Mouse (Mus musculus) embryonic facial prominence, embryonic 13.5 days (tissue): Measurements from ENCODE around the gene St8sia4. TPM values are rescaled to one million over a fixed set of nuclear protein-coding genes. Genes with fewer than 3 reads are reported as not detected.
"Not testable (repeated sequence)": the region's sequence is repeated elsewhere in the genome, so short reads cannot be mapped to it uniquely, and the experiment has no call there.

ENCODE experiments used
- ATAC-seq: fragments of 200-750 bp; cut with Nextera tagmentation; 2 replicates; pipeline ENCODE4 v1.8.0; 2017; ENCODE audit warnings: low read depth; ENCODE audit not compliant: insufficient number of reproducible peaks, insufficient read depth, low FRiP score, low TSS enrichment
- H3K27ac ChIP-seq: fragments of 300-500 bp; sonication (generic); 2 replicates; pipeline ENCODE4 v1.5.1; 2015; ENCODE audit warnings: moderate library complexity, mild to moderate bottlenecking, inconsistent platforms
- H3K27me3 ChIP-seq: fragments of 300-500 bp; sonication (generic); 2 replicates; pipeline ENCODE4 v1.6.1; 2015; ENCODE audit warnings: mild to moderate bottlenecking, inconsistent platforms
- H3K36me3 ChIP-seq: fragments of 300-500 bp; sonication (generic); 2 replicates; pipeline ENCODE4 v1.6.1; 2015; ENCODE audit warnings: mild to moderate bottlenecking, inconsistent platforms
- H3K4me1 ChIP-seq: fragments of 300-500 bp; sonication (generic); 2 replicates; pipeline ENCODE4 v1.6.1; 2015; ENCODE audit warnings: inconsistent platforms
- H3K4me2 ChIP-seq: fragments of 300-500 bp; sonication (generic); 2 replicates; pipeline ENCODE4 v1.6.1; 2015; ENCODE audit warnings: moderate library complexity, mild to moderate bottlenecking, inconsistent platforms
- H3K4me3 ChIP-seq: fragments of 300-500 bp; sonication (generic); 2 replicates; pipeline ENCODE4 v1.5.1; 2015; ENCODE audit warnings: mild to moderate bottlenecking, inconsistent platforms
- H3K9ac ChIP-seq: fragments of 300-500 bp; sonication (generic); 2 replicates; pipeline ENCODE4 v1.6.1; 2015; ENCODE audit warnings: mild to moderate bottlenecking, inconsistent platforms
- H3K9me3 ChIP-seq: fragments of 300-500 bp; sonication (generic); 2 replicates; pipeline ENCODE4 v1.6.1; 2016; ENCODE audit warnings: inconsistent platforms
- WGBS: fragments of 180-500 bp; shearing (Covaris S2); methylation state at CpG from one replicate; pipeline ENCODE4 v1.1.7; 2015; ENCODE audit warnings: mixed read lengths; 5-methylcytosine and 5-hydroxymethylcytosine counted together
- polyA plus RNA-seq: library from polyadenylated mRNA; unstranded; fragments of >200 nt; fragmentation: Nextera tagmentation; extraction: Ambion mirVana; gene quantifications from 2 replicates; pipeline ENCODE4 v1.2.1, GENCODE M21; 2015

The St8sia4 gene
- polyA plus RNA-seq, 1 experiment from 2014 or later: 4.2 TPM

DNA sequence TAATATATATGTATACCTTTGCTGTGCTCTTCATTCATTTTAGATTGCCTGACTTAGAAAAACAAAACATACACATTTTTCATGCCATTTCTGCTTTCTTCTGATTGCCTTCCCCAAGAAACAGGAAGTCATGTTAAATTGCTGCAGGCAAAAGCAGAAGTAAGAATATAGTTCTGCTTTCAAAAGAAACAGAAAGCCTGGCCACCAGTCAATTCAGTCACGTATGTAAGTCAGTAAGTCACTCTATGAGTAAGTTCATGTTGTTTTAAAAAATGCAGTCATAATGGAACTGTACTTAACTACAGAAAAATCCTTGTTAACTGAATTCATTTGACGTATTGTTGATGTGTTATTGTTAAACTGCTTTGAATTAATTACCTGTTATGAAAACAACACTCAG is 77.3 kb downstream of the St8sia4 start:
- no peaks in the 10 kb centered on the region for H3K9me3 ChIP-seq
- no peak overlapping the region for H3K4me3 ChIP-seq
- H3K4me1 ChIP-seq: no peaks in the 10 kb centered on the region
- H3K27me3 ChIP-seq: no peaks in the 10 kb centered on the region
- H3K4me2 ChIP-seq: no peak overlapping the region
- no peaks in the 10 kb centered on the region for H3K36me3 ChIP-seq
- no peak for ATAC-seq
- no peak overlapping the region for H3K27ac ChIP-seq
- H3K9ac ChIP-seq: no peak overlapping the region
- WGBS: 57% methylated on average over 2 of the region's 2 CpGs

DNA sequence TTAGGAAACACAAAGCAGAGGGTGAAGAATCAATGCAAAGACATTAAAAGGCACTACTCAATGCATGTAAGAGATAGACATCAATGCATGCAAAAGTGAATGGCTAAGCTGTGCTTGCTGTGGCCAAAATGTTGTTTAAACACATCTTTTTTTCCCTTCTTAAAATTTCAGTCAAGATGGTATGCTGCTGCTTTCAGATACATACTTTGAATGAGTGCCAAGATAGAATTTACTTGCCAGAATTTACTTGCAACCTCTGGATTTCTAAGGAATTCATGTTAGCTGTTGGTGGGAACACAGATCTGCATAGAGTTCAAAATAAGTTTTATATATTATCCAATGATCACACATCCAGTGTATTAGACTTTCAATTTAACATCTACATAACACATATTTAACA is 77.9 kb downstream of the St8sia4 start:
- no peaks in the 10 kb centered on the region for H3K27me3 ChIP-seq
- no peaks in the 10 kb centered on the region for H3K4me1 ChIP-seq
- no peak overlapping the region for H3K4me3 ChIP-seq
- no peaks in the 10 kb centered on the region for H3K9me3 ChIP-seq
- H3K4me2 ChIP-seq: no peak overlapping the region
- H3K27ac ChIP-seq: no peak overlapping the region
- H3K9ac ChIP-seq: no peak overlapping the region
- ATAC-seq: no peak
- H3K36me3 ChIP-seq: no peaks in the 10 kb centered on the region

DNA sequence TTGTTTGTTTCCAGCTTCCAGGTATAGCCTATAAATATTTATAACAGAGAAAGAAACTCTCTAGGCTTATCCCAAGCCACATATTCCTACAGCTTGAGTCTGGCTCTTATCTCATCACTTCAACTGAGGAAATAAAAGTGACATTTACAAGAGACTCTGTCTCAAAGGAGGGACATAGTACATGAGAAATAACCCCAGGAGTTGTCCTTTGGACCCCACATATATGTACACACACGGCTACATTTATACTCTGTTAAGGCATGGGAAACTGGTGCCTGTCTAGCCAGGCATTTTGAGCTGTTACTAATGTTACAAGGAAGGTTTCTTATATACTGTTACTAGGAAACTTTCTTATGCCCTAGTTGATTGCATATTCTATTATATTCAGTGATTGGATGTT is 84.1 kb downstream of the St8sia4 start:
- peaks cover 4% of the 10 kb centered on the region for H3K4me1 ChIP-seq
- no peak for ATAC-seq
- WGBS: 73% methylated on average over 1 of the region's 1 CpGs

DNA sequence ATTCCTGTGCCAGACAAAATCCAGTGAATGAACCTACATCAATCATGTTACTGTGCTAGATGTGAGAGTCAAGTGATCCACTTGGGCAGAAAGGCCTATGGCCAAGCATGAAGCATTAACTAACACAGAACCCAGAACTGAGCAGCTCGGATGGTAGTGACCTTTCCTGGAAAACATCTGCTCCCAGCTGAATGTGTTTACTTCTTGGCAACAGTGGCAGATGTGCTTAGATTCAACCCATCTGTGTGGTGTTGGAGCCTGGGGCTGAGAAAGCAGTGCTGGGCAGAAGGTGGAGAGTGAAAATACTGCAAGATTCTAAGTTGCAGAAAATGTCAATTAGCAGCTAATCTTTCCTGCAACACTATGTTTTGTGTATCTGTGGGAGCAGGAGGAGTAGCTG is 85.1 kb downstream of the St8sia4 start:
- Histone ChIP-seq H3K36me3 (no peaks in the 10 kb centered on the region), H3K9ac (no peak overlapping the region), H3K4me2 (no peak overlapping the region), H3K27me3 (no peaks in the 10 kb centered on the region), H3K9me3 (no peaks in the 10 kb centered on the region), H3K4me3 (no peak overlapping the region), H3K4me1 (peaks cover 4% of the 10 kb centered on the region), H3K27ac (no peak overlapping the region)
- WGBS: 12% methylated on average over 1 of the region's 1 CpGs
- no peak for ATAC-seq

More for the DNA sequence above, 84.1 kb downstream of the St8sia4 start:
- no peaks in the 10 kb centered on the region for H3K27me3 ChIP-seq
- H3K4me3 ChIP-seq: no peak overlapping the region
- H3K36me3 ChIP-seq: no peaks in the 10 kb centered on the region
- no peak overlapping the region for H3K9ac ChIP-seq
- H3K9me3 ChIP-seq: no peaks in the 10 kb centered on the region
- H3K27ac ChIP-seq: no peak overlapping the region
- H3K4me2 ChIP-seq: no peak overlapping the region

DNA sequence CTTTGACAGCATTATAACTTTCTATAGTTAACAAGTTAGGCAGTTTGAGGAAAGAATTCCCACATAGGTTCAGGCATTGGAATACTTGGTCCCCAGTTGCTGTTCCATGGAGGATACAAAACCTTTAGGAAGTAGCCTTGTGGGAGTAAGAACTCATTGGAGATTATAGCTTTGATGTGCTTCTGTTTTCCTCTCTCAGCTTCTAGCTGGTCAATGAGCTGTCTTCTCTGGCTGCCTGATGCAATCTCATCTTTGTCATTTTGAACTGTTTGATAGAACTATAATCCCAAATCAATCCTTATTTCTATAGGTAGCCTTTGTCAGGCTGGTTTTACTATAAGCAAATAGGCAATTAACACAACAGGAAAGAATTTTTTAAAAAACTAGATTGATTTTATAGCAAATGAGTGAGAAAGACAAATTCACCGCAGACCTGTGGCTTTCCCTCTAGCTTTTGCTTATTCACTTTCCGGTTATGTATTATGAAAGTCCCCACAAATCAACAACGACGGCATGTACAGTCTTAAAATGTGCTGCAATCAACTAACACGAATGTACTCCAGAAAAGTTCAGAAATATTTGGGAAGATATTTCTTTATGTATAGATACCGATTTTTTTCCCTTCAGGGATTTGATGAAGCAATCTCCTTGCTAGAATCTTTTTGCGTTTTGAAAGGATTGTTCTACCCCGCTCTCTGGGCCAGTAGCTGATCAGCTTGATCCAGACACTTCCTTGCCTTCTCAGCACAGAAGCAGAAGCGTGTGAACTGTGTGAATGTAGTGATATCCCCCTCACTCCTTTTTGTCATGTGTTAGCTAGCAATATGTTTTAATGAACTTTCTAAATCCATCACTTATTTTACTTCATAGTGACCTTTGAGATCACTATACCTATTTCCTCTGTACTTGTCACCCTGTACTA is 94.5 kb downstream of the St8sia4 start:
- ATAC-seq: no peak
- 86% methylated on average over 9 of the region's 9 CpGs for WGBS
- no peaks in the 10 kb centered on the region for H3K27me3 ChIP-seq
- no peaks in the 10 kb centered on the region for H3K36me3 ChIP-seq
- H3K4me1 ChIP-seq: no peaks in the 10 kb centered on the region
- H3K4me3 ChIP-seq: no peak overlapping the region
- no peak overlapping the region for H3K9ac ChIP-seq
- no peak overlapping the region for H3K27ac ChIP-seq
- no peaks in the 10 kb centered on the region for H3K9me3 ChIP-seq
- no peak overlapping the region for H3K4me2 ChIP-seq

DNA sequence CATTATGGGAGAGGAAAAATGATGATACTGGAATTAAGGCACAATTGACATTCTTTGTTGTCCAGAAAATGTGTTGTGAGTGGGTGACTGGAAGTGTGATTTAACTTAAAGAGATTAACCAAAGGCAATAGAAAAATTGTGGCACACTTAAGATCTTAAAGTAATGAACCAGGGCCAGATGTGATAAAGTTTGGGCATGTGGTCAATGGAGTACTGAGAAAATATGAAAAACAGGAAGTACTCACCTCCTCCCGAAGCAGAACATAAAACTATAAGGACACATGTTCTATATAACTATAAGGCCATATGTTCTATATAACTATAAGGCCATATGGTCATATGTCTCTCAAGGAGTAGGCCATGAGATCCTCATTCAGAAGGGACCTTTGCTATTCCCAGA is 96.3 kb downstream of the St8sia4 start:
- Histone ChIP-seq H3K36me3 (no peaks in the 10 kb centered on the region), H3K4me1 (no peaks in the 10 kb centered on the region), H3K27me3 (no peaks in the 10 kb centered on the region), H3K9me3 (no peaks in the 10 kb centered on the region), H3K4me3 (no peak overlapping the region), H3K9ac (no peak overlapping the region), H3K4me2 (no peak overlapping the region), H3K27ac (no peak overlapping the region)
- WGBS: 53% methylated on average over 1 of the region's 1 CpGs
- no peak for ATAC-seq

DNA sequence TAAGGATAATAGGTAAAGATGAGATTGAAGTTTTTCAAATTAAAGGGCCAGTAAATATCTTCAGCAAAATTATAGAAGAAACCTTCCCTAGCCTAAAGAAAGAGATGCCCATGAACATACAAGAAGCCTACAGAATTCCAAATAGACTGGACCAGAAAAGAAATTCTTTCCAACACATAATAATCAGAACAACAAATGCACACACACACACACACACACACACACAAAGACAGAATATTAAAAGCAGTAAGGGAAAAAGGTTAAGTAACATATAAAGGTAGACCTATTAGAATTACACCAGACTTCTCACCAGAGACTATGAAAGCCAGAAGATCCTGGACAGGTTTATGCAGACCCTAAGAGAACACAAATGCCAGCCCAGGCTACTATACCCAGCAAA is 112.8 kb downstream of the St8sia4 start:
- H3K9me3 ChIP-seq, H3K27me3 ChIP-seq, H3K9ac ChIP-seq, H3K27ac ChIP-seq, H3K4me2 ChIP-seq, H3K36me3 ChIP-seq, H3K4me1 ChIP-seq, H3K4me3 ChIP-seq, ATAC-seq: not testable (repeated sequence)

DNA sequence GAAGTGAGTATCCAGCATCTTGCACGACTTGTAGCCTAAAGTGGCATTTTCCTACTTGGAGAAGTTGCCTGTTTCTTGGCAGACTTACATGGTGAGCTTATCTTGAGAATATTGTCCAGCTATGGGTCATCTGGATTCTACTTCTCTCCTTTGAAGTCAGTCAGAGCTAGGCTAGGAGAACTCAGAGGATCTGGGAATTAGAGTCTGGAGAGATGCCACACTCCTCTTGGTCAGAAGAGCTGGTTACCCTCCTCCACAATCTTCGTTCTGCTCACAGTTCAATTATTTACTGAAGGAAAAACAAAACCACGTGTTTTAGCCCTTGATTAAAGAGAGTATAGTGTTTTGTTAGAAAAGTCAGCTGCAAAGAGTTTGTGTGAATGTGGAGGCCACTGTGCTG is 125.9 kb downstream of the St8sia4 start:
- ATAC-seq: no peak
- no peak overlapping the region for H3K9ac ChIP-seq
- H3K4me2 ChIP-seq: no peak overlapping the region
- no peak overlapping the region; the same call in 1 of the 2 replicates for H3K27ac ChIP-seq
- no peaks in the 10 kb centered on the region for H3K36me3 ChIP-seq
- no peaks in the 10 kb centered on the region; the same call in 1 of the 2 replicates for H3K4me1 ChIP-seq
- H3K9me3 ChIP-seq: no peaks in the 10 kb centered on the region
- H3K27me3 ChIP-seq: no peaks in the 10 kb centered on the region
- 26% methylated on average over 3 of the region's 3 CpGs for WGBS
- H3K4me3 ChIP-seq: no peak overlapping the region
